Mouse (Mus musculus): ENCODE data around the gene Sema5a.

The Sema5a gene

DNA sequence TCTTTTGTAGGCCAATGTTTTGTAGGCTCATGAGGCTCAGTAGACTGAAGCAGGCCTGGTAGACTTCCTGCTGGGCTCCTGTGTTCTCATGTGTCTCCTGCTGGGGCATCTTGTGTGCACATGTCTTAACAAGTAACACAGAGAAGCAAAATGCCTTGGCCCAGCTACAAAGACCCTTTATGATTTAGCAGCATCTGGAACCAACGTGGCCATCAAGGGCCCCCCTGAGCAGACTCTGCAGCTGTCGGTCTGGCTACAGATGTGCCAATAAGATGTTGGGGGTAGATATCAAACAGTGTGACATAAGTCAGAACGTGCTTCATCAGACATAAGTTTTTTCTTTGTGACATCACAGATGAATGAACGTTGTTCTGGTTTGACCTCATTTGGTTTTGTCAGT, 123.2 kb downstream of the Sema5a start:
- DNase-seq (ENCODE audit: low spot score), result no peak

DNA sequence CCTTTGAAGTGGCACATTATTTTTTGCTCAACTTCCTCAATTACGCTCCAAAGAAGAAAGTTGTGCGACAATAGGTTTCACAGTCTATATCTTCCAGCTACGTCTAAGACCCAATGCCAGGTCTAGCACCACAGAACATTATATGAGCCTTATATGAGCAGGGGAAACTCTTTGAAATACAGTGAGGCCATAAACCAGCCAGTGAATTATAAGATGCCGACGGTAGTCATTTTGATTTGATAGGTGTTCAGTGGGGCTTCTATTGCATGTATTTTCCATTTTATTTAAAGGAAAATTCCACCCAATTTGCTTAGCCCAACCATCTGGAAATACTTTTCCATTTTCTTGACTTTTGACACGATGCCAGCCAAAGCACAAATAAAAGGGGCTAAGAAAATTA, 126.3 kb downstream of the Sema5a start:
- DNase-seq (ENCODE audit: low spot score), result no peak

DNA sequence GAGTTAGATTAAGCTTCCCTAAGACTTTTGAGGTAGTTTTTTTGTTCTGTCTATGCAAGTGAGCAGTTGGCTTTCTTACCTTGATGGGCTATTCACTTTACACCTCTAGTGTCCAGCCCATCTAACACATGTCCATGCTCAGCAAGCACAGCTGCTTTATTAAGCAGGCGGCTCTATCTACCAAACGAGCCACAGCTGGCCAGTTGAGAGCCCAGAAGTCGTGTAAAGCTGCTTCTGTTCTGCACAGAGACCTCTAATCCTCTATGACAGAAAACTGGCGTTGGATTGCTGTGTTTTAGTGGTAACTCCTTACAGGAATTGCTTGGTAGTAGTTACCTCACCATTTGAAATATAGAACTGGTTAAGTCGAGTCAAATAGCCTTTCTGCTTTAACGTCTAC, 126.8 kb downstream of the Sema5a start:
- no peak for DNase-seq (ENCODE audit: low spot score)

DNA sequence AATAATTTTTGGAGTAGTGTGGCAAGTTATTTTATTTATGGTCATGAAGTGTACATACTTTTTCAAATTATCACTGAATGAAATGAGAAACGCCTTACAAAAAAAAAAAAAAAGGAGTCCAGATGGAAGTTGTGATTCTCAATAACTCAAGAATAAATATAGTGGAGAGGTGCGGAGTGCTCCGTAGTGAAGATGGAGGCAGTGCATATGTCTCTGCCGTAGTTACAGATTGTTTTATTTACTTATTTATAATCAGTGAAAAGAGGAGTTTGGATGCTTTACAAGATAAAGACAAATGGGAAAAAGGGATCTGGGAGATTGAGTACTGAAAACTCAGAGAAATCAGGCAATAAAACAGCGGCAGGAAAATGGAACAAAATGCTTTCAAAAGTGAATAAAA, 131.7 kb downstream of the Sema5a start:
- no peak for DNase-seq (ENCODE audit: low spot score)

DNA sequence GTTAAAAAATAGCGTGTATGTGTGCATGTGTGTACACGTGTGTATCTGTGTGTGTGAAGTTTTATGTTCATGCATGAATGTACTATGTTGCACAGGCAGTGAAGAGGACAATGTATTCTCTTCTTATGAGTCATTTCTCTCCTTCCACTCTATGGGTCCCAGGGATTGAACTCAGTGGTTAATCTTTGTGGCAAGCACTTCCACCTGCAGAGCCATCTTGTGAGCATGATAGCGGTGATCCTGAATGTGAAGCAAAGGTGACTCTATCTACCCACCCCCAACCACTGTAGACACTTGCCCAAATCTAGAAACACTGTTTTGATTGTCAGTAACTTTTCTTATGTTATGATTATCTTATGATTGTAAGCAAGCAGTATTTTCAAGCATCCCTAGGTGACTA, 133.2 kb downstream of the Sema5a start:
- no peak for DNase-seq (ENCODE audit: low spot score)

DNA sequence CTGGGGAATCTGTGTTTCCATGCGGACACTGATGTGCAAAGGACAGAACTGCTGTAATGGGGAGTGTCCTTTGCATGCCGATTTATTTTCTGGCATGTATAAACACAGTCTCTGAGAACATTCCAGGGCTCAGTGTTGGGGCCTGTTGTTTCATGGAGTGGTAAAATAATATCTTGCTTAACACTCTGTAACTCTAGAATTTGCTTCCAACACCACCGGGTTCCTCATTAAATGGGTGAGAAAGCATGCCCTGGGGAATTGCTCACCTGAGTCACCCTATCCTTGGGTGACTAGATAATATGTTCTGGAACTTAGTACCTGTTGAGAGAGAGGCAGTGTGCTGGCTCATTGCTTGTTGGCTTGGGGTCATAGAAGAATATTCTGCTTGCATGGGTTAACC, 135.7 kb downstream of the Sema5a start:
- DNase-seq (ENCODE audit: low spot score), result no peak

DNA sequence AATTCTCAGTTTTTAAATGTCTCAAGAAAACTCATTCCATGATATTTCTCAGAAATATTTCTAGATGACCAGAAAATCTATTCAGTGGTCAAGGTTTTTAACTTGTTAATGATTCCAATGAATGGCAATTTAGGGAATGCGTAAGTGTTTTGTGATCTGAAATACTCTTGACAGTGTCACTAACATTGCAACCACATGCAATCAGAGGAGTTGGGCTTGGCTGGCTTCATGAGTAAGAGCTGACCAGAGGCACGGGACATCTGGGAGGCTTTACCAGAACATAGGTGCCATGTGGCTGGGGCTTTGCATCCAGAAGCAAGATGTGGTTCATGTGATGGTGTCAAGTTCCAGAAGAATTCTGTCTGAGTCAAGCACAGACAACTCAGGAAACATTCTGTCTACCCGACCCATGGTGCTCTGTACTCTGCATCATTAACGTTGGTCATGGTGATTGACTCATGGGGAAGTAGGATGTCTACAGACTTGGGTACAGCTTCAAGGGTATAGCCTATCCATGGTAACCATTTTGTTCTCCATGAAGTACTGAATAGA, 138.4 kb downstream of the Sema5a start:
- DNase-seq (ENCODE audit: low spot score), result no peak

DNA sequence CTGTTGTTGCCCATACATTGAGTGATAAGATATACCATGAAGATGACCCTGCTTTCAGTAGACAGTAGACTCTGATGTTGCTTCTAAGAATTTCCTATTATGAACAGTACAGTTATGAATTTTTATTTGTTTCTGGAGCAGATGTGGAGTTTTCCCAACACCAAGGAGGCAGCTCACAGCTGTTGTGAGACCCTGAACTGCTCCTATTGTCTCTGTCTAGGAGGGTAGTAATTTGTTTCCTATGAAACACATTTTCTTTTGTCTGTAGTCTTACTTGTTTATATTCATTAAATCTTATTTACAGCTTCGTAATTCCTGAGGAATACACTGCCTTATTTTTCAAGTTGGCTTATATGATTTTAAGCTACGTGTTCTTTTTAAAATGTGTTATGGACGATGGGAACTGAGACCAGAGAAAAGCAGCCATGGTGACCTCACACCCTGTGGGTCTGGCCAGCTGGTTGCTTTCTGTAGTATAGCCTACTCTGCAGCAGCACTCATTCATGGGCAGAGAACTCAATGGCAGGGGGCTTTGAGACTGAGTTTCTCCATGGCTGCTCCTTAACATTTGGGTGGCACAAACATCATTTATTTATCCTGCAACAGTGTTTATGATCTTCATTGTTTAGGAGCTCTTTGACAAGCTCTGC, 151.8 kb downstream of the Sema5a start:
- no peak for DNase-seq (ENCODE audit: low spot score)

DNA sequence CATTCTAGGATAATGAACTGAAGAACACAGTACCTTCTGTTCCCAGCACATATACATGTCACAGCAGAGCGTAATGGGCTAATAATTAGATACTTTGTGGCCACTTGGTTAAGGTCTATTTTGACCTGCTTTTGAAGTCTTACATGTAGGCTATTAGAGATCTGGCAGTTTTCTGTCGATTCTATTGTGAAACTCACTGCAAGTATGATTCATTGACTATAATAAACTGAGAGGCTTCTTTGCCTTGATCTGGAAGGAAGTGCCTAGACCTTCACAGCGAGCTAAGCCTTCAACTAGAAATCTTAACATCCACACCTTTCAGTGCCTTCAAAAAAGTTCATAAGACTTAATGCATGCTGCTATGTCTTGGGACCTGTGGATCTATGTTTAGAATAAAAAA, 152.5 kb downstream of the Sema5a start:
- no peak for DNase-seq (ENCODE audit: low spot score)

DNA sequence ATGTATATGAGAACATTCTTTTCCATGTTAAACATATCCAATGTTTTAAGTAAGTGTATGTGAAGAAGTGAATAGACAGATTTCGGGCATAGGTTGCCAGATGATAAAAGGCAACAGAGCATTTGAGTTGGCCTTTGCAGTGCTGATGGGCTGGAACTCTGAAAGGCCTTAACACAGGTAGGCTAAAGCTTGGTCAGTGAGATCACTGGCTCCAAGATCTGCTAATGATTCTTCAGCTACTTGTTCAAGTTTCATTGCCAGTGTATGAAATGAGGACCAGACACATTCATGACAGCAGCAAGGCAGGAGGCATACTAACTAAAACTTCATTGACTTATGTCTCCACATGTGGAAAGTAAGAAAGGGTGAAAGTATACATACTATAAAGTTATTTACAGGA, 154.1 kb downstream of the Sema5a start:
- no peak for DNase-seq (ENCODE audit: low spot score)

DNA sequence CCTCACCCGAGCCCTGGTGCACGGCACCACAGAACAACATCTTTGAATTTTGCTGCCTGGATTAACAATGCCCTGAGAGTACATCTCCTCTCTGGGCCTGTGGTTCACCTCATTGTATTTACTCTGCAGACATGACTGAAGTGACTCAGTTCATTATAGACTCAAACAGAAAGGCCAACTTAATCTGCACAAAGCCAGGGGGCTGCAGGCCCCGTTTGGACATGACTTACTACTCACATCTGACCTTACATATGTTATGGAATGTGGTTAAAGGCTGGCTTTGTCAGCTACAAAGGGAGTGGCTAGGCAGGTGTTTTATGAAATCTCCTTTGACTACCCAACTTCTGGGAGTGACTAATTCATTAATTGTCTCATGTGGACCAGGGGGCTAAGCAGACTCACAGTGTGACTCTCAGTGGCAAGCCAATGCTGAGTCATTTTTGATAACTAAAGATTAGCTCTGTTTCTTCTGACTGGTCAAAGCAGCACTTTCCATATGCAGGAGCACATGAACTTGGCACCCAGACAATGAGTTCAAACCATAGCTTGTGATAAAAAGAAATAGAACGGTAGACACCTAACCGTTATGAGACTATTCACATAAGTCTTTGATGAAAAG, 157.4 kb downstream of the Sema5a start:
- DNase-seq (ENCODE audit: low spot score), result no peak

DNA sequence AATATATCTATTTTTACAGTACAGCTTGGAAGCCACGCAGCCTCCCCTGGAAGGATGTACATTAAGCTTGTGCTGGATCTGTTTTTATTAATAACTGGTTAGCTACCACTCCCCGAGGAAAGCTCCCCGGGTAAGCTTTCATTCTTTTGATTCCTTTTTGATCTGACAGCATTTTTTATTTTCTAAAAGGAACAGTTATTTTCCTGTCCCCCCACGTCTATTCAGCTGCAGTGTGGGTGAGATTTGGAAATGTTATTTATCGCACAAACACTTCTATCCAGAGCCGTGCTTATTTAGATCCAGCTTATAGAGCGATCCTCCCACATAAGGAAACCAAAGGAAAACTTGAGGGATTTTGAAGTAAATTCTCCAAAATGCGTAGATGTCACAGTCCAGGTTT, 158.7 kb downstream of the Sema5a start:
- DNase-seq (ENCODE audit: low spot score), result no peak

DNA sequence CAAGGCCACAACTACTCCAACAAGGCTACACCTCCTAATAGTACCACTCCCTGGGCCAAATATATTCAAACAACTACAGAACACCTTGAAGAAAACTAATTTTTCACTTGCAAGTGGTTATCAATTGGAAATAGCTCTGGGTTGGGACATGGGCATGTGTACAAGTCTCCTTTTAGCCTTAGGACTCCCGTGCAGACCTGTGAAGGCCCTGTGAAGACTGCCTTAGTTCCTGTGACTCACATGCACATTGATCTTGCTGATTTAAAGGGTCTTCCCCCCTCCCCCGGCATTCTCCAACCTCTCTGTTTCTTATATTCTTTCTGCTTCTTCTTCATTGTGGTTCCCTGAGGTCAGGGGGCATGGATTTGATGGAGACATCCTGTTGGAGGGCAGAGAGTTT, 161.8 kb downstream of the Sema5a start:
- no peak for DNase-seq (ENCODE audit: low spot score)

DNA sequence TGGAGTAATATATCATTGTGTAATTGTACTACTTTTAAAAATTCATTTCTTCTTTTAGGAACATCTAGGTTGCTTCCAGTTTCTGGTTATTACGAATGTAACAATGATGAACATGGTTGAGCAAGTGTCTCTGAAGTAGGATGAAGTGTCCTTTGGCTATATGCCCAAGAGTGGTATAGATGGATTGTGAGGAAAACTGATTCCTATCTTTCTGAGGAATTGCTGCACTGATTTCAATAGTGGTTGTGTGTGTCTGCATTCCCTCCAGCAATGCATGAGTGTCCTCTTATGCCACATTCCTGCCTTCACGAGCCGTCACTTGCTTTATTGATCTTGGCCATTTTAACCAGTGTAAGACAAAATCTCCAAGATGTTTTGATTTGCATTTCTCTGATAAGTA, 163.2 kb downstream of the Sema5a start:
- DNase-seq (ENCODE audit: low spot score), result no peak

DNA sequence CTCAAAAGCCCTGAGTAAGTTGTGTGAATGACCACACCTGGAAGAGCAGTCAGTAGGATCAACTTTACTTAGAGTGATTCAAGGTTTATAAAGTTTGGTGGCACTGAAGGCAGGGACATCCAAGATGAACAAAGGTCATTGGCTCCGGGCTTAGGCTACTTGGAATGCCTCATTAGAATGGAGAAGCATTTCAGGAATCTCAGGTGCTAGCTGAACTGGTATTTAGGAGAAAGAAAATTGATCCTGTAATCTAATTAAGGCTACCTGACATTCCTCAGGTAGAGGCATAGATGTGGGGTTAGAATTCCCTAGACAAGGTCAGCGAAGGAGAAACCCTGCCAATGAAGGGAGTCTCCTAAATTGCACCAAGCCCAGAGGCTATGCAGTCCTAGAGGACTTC, 171.7 kb downstream of the Sema5a start:
- DNase-seq (ENCODE audit: low spot score), result no peak

DNA sequence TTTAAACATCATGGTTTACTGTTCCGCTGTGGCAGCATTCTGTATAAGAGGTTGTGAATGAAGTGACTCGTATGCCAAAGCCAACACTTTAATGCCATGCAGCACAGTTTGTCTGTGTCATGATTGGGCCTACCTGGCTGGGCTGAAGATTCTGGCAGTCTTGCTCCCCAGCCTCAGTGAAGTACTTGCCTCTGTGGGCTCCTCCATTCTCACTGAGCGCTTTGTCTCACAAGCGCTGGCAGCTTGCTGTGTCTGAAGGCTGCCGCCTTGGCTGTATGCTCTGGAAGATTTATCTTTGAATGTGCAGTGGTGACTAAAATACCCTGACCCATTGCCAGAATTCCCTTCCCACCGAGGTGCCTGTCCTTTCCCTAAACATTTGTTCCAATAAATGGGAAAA, 178.0 kb downstream of the Sema5a start:
- no peak for DNase-seq (ENCODE audit: low spot score)

DNA sequence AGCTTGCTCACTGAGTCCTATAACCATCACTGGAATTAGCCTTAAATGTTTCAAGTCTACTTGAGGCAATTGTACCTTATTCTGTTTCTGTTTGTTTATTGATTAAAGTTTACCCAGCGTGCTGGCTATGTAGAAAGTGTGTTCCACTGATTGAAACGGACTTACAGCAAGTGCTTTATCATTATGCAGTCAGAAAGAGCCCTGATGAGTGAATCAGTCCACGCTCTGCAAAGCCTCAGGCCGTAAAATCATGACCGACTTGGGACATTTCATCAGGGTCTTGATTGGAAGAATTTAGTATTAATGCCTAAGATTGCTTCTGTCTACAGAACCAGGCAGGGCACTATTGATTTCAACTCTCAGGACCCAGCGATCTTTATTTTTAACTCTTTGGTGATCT, 178.5 kb downstream of the Sema5a start:
- DNase-seq (ENCODE audit: low spot score), result no peak

DNA sequence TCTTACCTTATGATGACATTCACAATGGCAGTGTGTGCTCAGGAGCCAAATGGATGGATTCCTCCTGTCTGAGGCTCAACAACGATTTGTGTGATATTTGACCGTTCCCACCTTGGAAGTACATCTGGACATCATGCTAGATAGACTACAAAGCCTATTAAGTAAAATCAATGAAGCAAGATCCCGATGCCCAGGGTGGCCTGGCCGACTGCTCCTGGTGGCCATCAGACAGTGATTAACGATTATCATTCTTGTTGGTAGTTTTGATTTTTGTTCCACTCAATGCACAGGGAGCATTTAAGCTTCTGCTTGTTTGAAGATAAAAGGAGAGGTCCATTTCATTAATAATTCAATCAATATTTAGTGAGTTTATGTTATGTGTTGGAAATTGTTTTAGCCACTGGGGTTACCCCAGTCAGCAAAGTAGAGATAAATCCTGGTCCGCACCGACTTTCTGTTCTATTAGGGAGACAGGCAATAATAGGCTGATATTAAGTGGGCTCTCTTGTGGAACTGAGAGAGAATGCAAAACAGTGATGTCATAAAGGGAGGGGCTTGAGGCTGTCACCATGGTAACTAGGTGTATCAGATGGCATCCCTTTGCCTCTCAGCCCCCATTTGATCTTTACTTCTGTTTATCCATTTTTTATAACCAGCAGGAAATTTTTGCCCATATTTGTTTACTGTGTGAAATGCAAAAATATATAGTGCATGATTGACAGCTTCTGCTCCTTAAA, 182.7 kb downstream of the Sema5a start:
- DNase-seq (ENCODE audit: low spot score), result no peak

DNA sequence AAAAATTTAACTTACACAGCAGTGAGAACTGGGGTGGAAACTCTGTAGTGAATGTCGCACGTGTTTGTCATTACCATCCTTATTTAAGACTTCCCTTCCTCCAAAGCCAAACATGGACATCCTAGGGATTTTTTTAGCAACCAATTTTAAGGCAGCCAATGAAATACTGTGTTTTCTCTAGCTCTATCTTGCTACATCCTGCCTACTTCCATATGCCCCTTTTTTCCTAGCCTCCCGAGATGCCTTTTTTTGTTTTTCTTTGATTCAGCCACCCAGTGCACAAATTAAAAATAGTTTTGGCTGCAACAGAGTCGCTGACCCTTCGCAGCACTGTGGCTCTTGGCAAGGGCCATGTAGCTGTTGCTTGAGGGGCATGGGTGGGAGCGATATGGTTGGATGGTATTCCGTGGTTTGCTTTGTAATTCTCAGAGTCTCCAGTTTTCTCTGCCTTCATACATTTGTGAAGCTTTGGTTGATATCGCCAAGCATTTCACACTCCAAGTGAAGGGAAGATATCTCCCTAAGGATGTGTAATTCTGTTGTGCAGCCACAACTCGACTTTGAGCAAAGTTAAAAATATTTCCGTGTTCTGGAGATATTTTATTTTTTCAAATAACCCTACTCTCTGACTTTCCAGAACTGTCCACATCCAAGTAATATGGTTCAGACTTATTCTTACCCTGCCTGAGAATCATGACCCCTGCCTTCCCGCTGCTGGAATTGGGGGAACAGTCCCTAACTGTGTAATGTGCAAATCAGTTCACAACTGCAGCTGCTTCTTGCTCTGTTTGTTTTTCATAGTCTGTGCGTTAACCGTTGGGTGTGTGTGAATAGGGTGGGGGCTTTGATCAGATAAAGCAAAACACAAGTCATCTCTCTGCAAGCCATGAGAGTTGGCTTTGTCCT, 188.6 kb downstream of the Sema5a start:
- DNase-seq (ENCODE audit: low spot score), result no peak

DNA sequence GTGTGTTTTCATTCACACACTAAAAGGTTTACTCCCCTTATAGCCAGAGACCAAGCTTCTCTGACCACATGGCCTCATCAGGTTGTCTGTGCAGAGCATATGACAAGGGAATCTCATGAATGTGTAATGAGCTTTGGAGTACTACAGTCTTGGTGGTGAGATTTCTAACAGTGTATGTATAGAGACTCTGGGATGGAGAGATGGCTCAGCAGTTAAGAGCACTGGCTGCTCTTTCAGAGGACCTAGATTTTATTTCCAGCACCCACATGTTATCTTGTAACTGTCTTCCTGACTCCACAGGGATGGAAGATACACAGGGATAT, 189.2 kb downstream of the Sema5a start:
- no peak for DNase-seq (ENCODE audit: low spot score)

DNA sequence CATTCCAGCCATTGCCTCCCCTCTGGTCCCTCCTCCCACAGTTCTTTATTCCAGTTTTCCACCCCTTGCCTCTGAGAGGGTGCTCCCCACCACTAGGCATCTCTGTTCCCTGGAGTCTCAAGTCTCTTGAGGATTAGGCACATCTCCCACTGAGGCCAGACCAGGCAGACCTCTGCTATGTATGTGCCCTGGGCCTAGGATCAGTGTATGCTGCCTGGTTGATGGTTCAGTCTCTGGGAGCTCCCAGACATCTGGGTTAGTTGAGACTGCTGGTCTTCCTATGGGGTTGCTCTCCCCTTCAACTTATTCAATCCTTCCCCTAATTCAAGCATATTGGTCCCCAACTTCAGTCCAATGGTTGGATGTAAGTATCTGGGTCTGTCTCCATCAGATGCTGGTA, 189.7 kb downstream of the Sema5a start:
- DNase-seq (ENCODE audit: low spot score), result no peak

DNA sequence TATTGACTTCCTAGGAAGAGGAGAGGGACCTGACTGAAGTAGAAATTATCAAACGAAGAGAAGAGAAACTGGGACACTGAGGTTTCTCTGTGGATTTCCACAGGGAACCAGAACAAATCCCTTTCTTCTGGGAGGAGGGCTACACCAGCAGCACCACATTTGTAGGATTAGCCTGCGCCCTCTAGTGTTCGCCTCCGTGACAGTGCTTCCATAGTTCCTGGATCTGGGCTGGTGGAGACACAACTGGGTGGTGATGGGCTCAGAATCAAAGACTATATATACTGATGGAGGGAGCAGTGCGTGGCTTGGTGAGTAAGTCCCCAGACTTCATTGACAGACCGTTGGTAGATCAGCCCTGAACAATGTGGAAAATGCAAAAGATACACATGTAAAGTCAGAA, 193.0 kb downstream of the Sema5a start:
- peak; percentile 75 for DNase-seq (ENCODE audit: low spot score)

DNA sequence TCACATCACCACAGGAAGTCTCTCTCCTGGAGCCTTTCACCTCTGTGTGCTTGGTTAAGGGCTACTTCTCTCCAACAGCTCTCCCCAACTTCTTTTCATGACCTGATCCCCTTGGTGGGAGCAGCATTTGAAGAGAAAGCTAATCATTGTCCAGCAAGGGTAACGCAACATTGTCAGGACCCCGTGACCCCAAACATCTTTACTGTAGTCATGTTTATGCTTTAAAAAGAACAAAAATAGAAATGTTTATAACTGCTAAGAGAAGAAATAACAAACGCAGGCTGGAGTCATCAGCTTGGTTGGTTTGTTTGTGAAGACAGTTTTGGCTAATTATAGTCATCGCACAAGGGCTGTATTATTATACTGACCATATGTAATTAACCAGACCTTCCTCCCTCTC, 198.1 kb downstream of the Sema5a start:
- no peak for DNase-seq (ENCODE audit: low spot score)

All from urinary bladder, postnatal 14 days (tissue).